Mouse (Mus musculus) hindlimb bud, embryonic 11.5 days (tissue): ENCODE data around the gene Zfp691.

Experiments used
- DNase-seq: peaks from one replicate; pipeline ENCODE4 v3.0.0-alpha.2; 2012; ENCODE audit warnings: low read depth, low spot score; ENCODE audit errors: extremely low spot score

The Zfp691 gene

DNA sequence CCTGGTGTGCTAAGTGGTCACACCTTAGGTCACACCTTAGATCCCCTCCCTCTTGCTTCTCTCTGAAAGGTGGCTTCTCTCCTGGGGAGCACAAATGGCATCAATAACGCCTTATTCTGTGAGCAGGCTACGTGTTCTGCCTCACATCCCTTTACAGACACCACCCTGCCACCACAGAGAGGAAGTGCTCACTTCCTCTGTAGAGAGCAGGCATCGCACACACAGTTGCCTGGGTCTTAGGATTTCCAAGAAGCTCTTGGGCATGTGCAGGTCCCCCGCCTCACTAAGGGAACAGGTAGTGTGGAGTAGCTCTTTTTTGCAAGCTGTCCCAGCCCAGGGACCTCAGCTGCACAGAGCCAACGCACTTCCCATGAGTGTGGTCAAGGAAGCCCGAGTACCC is 46.8 kb downstream of the Zfp691 start:
- DNase-seq: no peak

DNA sequence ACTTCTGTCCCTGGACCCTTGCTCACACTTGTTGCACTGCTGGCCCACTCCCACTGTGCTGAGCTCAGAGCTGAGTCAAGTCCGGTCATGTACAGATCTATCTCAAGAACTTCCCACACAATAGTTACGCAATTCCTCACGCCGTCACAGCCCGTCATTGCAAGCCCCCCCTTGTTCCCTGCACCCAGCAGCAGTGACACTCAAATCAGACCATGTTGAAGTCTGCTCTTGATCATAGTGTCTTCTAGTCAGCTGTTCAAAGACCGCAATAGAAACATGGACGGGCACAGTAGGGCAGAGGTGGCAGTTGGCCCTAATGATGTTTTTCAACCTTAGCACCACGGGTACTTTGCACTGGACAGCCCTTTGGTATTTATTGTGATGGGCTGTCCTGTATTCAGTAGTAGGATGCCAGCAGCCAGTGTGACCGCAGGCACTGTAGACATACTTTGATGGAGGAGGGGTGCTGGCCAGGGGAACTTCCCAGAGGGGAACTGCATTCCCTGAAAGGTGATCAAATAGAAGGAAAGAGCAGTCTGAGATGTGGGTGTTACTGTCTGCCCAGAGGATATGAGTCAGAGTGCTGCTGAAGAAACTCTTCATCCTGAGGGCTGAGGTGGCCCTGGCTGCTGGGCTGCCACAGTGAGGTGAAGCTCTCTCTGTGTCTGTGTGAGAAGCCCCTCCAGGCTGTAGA is 48.3 kb downstream of the Zfp691 start:
- DNase-seq: no peak

- DNase-seq: no peak
Measured at GRCm38 (mm10) chr4:119124771-119125273, 49.2 kb downstream of the Zfp691 start.

DNA sequence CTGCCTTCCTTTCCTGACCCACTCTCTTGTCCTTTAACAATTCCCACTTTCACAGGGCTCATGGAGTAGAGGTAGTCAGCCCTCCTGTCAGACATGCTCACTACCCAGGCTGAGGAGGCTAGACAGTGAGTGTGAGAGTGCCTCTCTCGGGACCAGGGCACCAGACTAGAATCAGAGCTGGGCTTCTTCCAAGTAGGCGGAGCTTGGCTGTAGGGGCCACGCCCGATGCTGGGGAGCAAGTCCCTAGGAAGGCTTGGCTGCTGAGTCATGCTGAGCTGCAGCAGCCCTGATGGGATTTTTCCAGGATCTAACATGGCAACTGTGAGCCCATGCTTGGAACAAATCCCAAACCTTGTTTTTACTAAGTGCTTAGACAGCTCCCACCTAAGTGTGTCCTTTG is 52.7 kb downstream of the Zfp691 start:
- no peak for DNase-seq

DNA sequence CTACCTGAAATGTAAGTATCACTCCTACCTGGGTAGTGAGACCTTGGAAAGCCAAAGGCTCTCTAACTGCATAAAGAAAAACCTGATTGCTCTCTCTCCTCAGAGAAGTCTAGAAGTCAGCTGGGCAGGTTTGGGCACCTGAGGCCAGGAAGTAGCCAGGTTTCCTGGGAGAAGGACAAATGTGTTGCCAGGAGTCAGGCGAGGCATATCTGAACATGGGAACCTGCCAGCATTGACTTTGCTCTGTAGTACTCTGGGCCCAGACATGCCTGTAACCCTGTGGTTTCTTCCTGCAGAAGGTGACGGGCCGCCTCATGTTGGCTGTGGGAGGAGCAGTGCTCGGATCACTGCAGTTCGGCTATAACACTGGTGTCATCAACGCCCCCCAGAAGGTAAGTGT is 53.9 kb downstream of the Zfp691 start:
- no peak for DNase-seq
